Mouse (Mus musculus): Measurements from ENCODE around the gene Rnase2b. TPM values are rescaled to one million over a fixed set of nuclear protein-coding genes. Genes with fewer than 3 reads are reported as not detected.

The Rnase2b gene
- polyA plus RNA-seq, 1 experiment from 2014 or later, result not detected

DNA sequence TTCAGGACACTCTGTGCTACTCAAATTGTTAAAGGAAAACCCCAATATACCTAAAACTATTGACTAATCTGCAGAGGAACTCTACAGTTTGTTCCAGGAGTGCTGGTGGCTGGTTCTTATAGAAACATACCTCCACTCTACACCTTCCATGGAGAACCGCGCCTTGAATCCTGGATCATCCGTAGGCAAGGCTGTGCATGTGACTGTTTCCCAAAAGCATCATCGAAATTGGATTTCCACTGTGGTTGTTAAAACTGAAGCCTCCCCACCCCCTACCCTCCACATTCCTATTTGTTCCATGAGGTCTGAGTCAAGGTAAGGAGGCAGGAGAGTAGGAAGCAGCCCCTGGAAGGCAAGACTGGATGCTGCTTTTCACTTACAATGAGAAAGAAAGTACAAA, 17.6 kb upstream of the Rnase2b start:
- 94% methylated on average over 4 of the region's 4 CpGs for WGBS
- no peaks in the 10 kb centered on the region for H3K9me3 ChIP-seq (replicated peaks; ENCODE audit: control insufficient read depth, low read length)
- no peak overlapping the region for H3K9ac ChIP-seq (replicated peaks; ENCODE audit: low read length)
- DNase-seq (ENCODE audit: low spot score) (no peak), ATAC-seq (replicated peaks; ENCODE audit: insufficient number of reproducible peaks, low FRiP score, low TSS enrichment, low read depth) (no peak)
- no peak overlapping the region for H3K4me3 ChIP-seq (ENCODE audit: low read depth, low read length)
- H3K4me2 ChIP-seq (ENCODE audit: low read depth, low read length), result no peak overlapping the region
- no peaks in the 10 kb centered on the region for H3K36me3 ChIP-seq (replicated peaks; ENCODE audit: control insufficient read depth, insufficient read depth, low read depth, low read length)
- H3K27me3 ChIP-seq (ENCODE audit: control insufficient read depth, insufficient read depth, low read length), result no peaks in the 10 kb centered on the region
- H3K4me1 ChIP-seq (ENCODE audit: control insufficient read depth, insufficient read depth, low read length), result no peaks in the 10 kb centered on the region
- H3K27ac ChIP-seq (replicated peaks; ENCODE audit: low read depth, low read length), result no peak overlapping the region

DNA sequence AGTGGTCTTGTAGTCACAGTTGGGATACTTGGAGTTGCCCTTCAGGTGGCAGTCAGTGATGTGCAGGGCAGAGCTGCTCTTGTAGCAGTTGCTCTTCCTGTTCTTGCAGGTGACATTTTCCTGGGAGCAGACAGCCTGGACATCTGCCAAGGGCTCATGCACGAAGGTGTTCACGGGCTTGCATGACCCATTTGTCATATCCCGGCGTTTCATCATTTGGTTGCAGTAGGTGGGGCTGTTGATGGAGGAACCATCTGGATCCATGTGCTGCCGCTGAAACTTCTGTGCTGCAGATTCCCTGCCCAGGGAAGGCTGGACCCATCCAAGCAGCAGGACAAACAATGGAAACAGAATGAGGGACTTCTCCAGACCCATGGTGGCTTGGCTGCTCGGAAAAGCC, 16.5 kb upstream of the Rnase2b start:
- WGBS, result 86% methylated on average over 5 of the region's 6 CpGs
- H3K36me3 ChIP-seq (replicated peaks; ENCODE audit: control insufficient read depth, insufficient read depth, low read depth, low read length), result no peaks in the 10 kb centered on the region
- H3K4me1 ChIP-seq (ENCODE audit: control insufficient read depth, insufficient read depth, low read length), result no peaks in the 10 kb centered on the region
- H3K4me2 ChIP-seq (ENCODE audit: low read depth, low read length), result no peak overlapping the region
- ATAC-seq (replicated peaks; ENCODE audit: insufficient number of reproducible peaks, low FRiP score, low TSS enrichment, low read depth) (no peak), DNase-seq (ENCODE audit: low spot score) (no peak)
- H3K9ac ChIP-seq (replicated peaks; ENCODE audit: low read length), result no peak overlapping the region
- no peaks in the 10 kb centered on the region for H3K27me3 ChIP-seq (ENCODE audit: control insufficient read depth, insufficient read depth, low read length)
- H3K9me3 ChIP-seq (replicated peaks; ENCODE audit: control insufficient read depth, low read length), result no peaks in the 10 kb centered on the region
- H3K27ac ChIP-seq (replicated peaks; ENCODE audit: low read depth, low read length), result no peak overlapping the region
- no peak overlapping the region for H3K4me3 ChIP-seq (ENCODE audit: low read depth, low read length)

DNA sequence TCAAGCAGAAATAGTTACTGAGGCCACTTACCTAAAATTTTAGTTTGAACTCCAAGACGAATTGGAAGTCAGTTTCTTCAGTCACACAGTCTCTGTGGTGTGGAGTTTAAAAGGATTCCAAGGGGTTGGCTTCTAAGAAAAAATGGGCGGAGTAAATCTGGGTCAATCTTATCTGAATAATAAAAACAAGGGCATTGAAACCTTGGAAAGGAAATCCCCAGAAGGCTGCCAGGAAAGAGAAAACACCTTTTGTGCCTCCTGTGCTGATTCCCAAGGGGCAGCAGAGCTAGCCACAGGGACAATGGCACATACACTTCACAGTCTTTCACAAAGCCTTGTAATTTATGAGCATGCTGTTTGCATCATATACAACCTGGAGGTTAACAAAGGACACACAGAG, 15.4 kb upstream of the Rnase2b start, which contains the start of gene Rnase1:
TSS of gene Rnase1 (minus strand) at position 101 of the 400 bp plus-strand sequence.
- Histone ChIP-seq H3K36me3 (replicated peaks; ENCODE audit: control insufficient read depth, insufficient read depth, low read depth, low read length) (no peaks in the 10 kb centered on the region), H3K4me3 (ENCODE audit: low read depth, low read length) (no peak within 1 kb of the TSS), H3K9me3 (replicated peaks; ENCODE audit: control insufficient read depth, low read length) (no peaks in the 10 kb centered on the region), H3K27ac (replicated peaks; ENCODE audit: low read depth, low read length) (no peak within 1 kb of the TSS), H3K4me2 (ENCODE audit: low read depth, low read length) (no peak within 1 kb of the TSS), H3K9ac (replicated peaks; ENCODE audit: low read length) (no peak within 1 kb of the TSS), H3K4me1 (ENCODE audit: control insufficient read depth, insufficient read depth, low read length) (no peaks in the 10 kb centered on the region), H3K27me3 (ENCODE audit: control insufficient read depth, insufficient read depth, low read length) (no peaks in the 10 kb centered on the region)
- WGBS, result 61% methylated on average over 2 of the region's 2 CpGs
- DNase-seq (ENCODE audit: low spot score) (no peak), ATAC-seq (replicated peaks; ENCODE audit: insufficient number of reproducible peaks, low FRiP score, low TSS enrichment, low read depth) (no peak)

DNA sequence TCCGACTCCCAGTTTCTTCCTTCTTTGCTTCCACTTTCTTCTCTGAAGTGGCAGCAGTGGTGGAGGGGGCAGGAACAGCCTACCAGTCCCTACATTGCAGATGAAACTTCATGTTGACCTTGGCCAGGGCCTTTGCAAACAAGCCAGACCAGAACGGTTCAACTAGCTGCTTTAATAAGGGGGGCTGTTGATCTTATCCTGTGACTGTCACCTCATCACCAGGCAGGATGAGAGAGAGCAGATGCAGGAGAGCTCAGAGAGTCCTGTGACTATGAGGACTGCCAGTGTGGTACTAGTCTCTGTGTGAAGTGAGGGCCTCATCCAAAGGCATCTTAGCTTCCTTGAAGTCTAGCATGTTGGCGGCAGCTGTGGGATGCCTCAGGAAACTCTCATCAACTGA, 14.1 kb upstream of the Rnase2b start:
- H3K36me3 ChIP-seq (replicated peaks; ENCODE audit: control insufficient read depth, insufficient read depth, low read depth, low read length), result no peaks in the 10 kb centered on the region
- H3K4me2 ChIP-seq (ENCODE audit: low read depth, low read length), result no peak overlapping the region
- H3K27me3 ChIP-seq (ENCODE audit: control insufficient read depth, insufficient read depth, low read length), result no peaks in the 10 kb centered on the region
- 82% methylated on average over 3 of the region's 3 CpGs for WGBS
- DNase-seq (ENCODE audit: low spot score) (no peak), ATAC-seq (replicated peaks; ENCODE audit: insufficient number of reproducible peaks, low FRiP score, low TSS enrichment, low read depth) (no peak)
- no peak overlapping the region for H3K4me3 ChIP-seq (ENCODE audit: low read depth, low read length)
- H3K4me1 ChIP-seq (ENCODE audit: control insufficient read depth, insufficient read depth, low read length), result no peaks in the 10 kb centered on the region
- H3K27ac ChIP-seq (replicated peaks; ENCODE audit: low read depth, low read length), result no peak overlapping the region
- no peaks in the 10 kb centered on the region for H3K9me3 ChIP-seq (replicated peaks; ENCODE audit: control insufficient read depth, low read length)
- no peak overlapping the region for H3K9ac ChIP-seq (replicated peaks; ENCODE audit: low read length)

DNA sequence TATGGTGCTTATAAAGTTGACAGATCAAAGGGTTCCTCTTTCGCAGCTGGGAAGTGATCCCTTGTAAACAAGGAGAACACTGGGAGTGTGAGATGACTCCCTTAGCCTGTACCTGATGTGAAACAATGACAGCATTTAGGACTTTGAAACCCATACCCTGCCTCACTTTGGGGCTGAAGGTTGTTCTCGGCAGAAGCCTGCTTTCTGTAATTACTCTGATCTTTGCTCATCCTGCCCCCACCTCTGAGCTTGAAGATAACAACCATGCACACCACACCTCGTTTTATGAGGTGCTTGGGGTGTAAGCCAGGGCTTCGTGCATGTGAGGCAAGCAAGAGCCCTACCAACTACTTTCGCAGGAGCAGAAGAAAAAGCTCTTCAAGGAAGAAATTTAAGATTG, 12.9 kb upstream of the Rnase2b start:
- Histone ChIP-seq H3K9ac (replicated peaks; ENCODE audit: low read length) (no peak overlapping the region), H3K36me3 (replicated peaks; ENCODE audit: control insufficient read depth, insufficient read depth, low read depth, low read length) (no peaks in the 10 kb centered on the region), H3K4me3 (ENCODE audit: low read depth, low read length) (no peak overlapping the region), H3K4me2 (ENCODE audit: low read depth, low read length) (no peak overlapping the region), H3K9me3 (replicated peaks; ENCODE audit: control insufficient read depth, low read length) (no peaks in the 10 kb centered on the region), H3K27me3 (ENCODE audit: control insufficient read depth, insufficient read depth, low read length) (no peaks in the 10 kb centered on the region), H3K4me1 (ENCODE audit: control insufficient read depth, insufficient read depth, low read length) (no peaks in the 10 kb centered on the region), H3K27ac (replicated peaks; ENCODE audit: low read depth, low read length) (no peak overlapping the region)
- DNase-seq (ENCODE audit: low spot score), result no peak
- ATAC-seq (replicated peaks; ENCODE audit: insufficient number of reproducible peaks, low FRiP score, low TSS enrichment, low read depth), result no peak
- 53% methylated on average over 5 of the region's 5 CpGs for WGBS

DNA sequence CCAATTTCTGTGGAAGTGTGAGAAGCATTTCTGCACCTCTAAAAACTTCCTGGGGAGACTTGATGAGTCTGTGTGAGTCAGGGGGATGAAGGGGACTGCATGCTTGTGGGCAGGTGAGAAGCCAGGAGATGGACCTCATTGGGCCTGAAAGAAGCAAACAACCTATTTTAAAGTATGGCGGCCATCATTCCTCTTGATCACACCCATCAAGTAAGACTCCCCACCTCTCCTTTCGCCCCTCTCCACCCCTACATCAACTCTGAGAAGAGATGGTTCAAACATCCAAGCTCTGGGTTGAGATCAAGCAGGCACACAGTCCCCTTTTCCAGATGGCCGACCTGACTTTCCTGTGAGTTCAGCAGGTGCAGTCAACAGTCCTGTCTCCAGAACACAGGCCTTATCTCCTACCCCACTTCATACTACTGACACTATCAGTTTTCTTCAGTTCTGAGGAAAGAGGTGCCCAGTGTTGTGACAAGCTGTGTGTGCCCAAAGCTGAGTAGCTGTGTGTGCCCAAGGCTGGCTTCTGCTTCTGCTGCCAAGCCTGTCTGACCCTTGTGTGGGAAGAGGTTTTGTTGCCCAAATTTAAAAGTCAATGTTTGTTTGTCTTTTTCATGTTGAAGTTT, 11.7 kb upstream of the Rnase2b start:
- H3K4me2 ChIP-seq (ENCODE audit: low read depth, low read length), result no peak overlapping the region
- DNase-seq (ENCODE audit: low spot score) (no peak), ATAC-seq (replicated peaks; ENCODE audit: insufficient number of reproducible peaks, low FRiP score, low TSS enrichment, low read depth) (no peak)
- H3K27me3 ChIP-seq (ENCODE audit: control insufficient read depth, insufficient read depth, low read length), result no peaks in the 10 kb centered on the region
- H3K27ac ChIP-seq (replicated peaks; ENCODE audit: low read depth, low read length), result no peak overlapping the region
- no peaks in the 10 kb centered on the region for H3K36me3 ChIP-seq (replicated peaks; ENCODE audit: control insufficient read depth, insufficient read depth, low read depth, low read length)
- no peak overlapping the region for H3K9ac ChIP-seq (replicated peaks; ENCODE audit: low read length)
- no peaks in the 10 kb centered on the region for H3K9me3 ChIP-seq (replicated peaks; ENCODE audit: control insufficient read depth, low read length)
- 85% methylated on average over 3 of the region's 3 CpGs for WGBS
- H3K4me3 ChIP-seq (ENCODE audit: low read depth, low read length), result no peak overlapping the region
- no peaks in the 10 kb centered on the region for H3K4me1 ChIP-seq (ENCODE audit: control insufficient read depth, insufficient read depth, low read length)

DNA sequence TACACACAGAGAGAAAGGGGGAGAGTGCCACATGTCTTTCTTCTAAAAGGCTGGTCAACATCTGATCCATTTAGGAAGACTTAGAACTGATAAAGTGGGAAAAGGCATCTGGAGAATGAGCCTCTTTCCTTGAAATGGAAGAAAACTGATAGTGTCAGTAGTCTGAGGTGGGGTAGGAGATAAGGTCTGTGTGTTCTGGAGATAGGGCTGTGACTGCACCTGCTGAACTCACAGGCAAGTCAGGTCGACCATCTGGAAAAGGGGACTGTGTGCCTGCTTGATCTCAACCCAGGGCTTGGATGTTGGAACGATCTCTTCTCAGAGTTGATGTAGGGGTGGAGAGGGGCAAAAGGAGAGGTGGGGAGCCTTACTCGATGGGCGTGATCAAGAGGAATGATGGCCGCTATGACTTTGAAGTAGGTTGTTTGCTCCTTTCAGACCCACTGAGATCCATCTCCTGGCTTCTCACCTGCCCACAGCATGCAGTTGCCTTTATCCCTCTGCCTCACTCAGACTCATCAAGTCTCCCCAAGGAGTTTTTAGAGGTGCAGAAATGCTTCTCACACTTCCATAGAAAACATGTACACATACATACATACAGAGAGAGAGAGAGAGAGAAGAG, 9.7 kb upstream of the Rnase2b start:
- Histone ChIP-seq H3K4me3 (ENCODE audit: low read depth, low read length) (no peak overlapping the region), H3K9ac (replicated peaks; ENCODE audit: low read length) (no peak overlapping the region), H3K4me2 (ENCODE audit: low read depth, low read length) (no peak overlapping the region), H3K36me3 (replicated peaks; ENCODE audit: control insufficient read depth, insufficient read depth, low read depth, low read length) (no peaks in the 10 kb centered on the region), H3K27ac (replicated peaks; ENCODE audit: low read depth, low read length) (no peak overlapping the region), H3K4me1 (ENCODE audit: control insufficient read depth, insufficient read depth, low read length) (no peaks in the 10 kb centered on the region), H3K9me3 (replicated peaks; ENCODE audit: control insufficient read depth, low read length) (no peaks in the 10 kb centered on the region), H3K27me3 (ENCODE audit: control insufficient read depth, insufficient read depth, low read length) (no peaks in the 10 kb centered on the region)
- DNase-seq (ENCODE audit: low spot score) (no peak), ATAC-seq (replicated peaks; ENCODE audit: insufficient number of reproducible peaks, low FRiP score, low TSS enrichment, low read depth) (no peak)
- 82% methylated on average over 5 of the region's 5 CpGs for WGBS

DNA sequence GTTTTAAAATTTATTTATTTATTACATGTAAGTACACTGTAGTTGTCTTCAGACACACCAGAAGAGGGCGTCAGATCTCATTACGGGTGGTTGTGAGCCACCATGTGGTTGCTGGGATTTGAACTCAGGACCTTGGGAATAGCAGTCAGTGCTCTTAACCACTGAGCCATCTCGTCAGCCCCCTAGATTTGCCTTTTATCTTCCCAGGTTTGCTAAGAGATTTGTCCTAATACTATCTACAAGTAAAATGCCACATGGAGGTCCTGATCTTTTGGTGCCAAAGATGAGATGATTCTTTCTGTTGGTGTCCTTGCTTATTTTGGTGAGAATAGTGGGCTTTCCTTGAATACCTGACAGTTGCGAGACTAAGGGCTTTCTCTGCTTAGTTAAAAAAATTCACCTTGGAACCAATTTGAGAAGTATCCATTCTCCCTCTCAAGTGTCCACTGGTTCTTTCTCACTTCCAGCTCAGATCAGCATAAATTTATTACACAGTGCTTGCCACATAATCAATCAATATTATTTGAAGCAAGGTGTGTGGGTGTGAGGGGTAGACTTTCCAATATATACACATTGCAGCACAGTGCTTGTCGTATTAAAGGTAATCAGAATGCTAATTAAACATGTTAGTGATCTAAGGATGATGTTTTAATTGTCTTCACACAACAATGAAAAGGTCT, 5.9 kb upstream of the Rnase2b start:
- no peaks in the 10 kb centered on the region for H3K9me3 ChIP-seq (replicated peaks; ENCODE audit: control insufficient read depth, low read length)
- ATAC-seq (replicated peaks; ENCODE audit: insufficient number of reproducible peaks, low FRiP score, low TSS enrichment, low read depth), result no peak
- no peak overlapping the region for H3K27ac ChIP-seq (replicated peaks; ENCODE audit: low read depth, low read length)
- H3K4me2 ChIP-seq (ENCODE audit: low read depth, low read length), result no peak overlapping the region
- H3K4me3 ChIP-seq (ENCODE audit: low read depth, low read length), result no peak overlapping the region
- no peaks in the 10 kb centered on the region for H3K27me3 ChIP-seq (ENCODE audit: control insufficient read depth, insufficient read depth, low read length)
- no peaks in the 10 kb centered on the region for H3K4me1 ChIP-seq (ENCODE audit: control insufficient read depth, insufficient read depth, low read length)
- WGBS, result 88% methylated on average over 5 of the region's 5 CpGs
- no peak overlapping the region for H3K9ac ChIP-seq (replicated peaks; ENCODE audit: low read length)
- no peak for DNase-seq (ENCODE audit: low spot score)
- H3K36me3 ChIP-seq (replicated peaks; ENCODE audit: control insufficient read depth, insufficient read depth, low read depth, low read length), result no peaks in the 10 kb centered on the region

All from embryonic facial prominence, embryonic 11.5 days (tissue).